Mouse (Mus musculus): ENCODE results near the gene Sf3b3. TPM values are rescaled to one million over a fixed set of nuclear protein-coding genes. Genes with fewer than 3 reads are reported as not detected.

The Sf3b3 gene
- polyA plus RNA-seq, 1 experiment from 2014 or later: 247 TPM

DNA sequence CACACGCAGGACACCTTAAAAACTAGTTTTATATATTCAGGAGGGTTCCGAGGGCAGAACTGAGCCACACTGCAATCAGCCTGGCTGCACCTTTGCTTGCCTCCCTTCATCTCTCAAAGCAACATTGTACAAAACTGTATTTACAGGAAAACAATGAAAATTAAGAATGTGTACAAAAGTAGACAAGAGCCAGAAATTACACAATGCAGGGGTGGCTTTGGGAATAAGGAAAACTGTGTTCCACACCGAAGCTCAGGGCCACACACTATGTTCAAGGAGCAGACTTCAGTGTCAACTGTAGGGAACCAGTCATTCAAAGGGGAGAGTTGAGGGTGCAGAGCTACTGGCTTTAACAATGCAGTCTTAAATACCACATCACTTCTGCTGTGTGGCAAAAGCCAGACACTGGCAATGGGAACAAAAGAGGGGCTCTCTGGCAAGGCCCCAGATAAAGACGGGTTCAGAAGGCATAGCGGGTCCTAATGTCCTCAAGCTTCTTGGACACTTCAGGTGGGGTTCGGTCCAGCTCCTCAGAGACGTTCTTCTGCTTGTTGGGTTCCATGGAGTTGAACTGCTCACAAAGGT lies 36.0 kb downstream of the Sf3b3 start:
- Histone ChIP-seq H3K27ac (no peak overlapping the region), H3K36me3 (replicated peaks) (peaks cover 72% of the 10 kb centered on the region), H3K4me3 (no peak overlapping the region), H3K4me1 (0 out of 2 replicates have a peak, but pooled peaks cover 7% of the 10 kb centered on the region), H3K9me3 (no peaks in the 10 kb centered on the region), H3K27me3 (ENCODE audit: poor library complexity, severe bottlenecking) (no peaks in the 10 kb centered on the region)
- no peak for DNase-seq (ENCODE audit: extremely low spot score, low spot score)
- WGBS: 92% methylated on average over 7 of the region's 7 CpGs

- Histone ChIP-seq H3K4me3 (no peak overlapping the region), H3K9me3 (no peaks in the 10 kb centered on the region), H3K27ac (no peak overlapping the region), H3K36me3 (replicated peaks) (peaks cover 65% of the 10 kb centered on the region), H3K27me3 (ENCODE audit: poor library complexity, severe bottlenecking) (no peaks in the 10 kb centered on the region), H3K4me1 (0 out of 2 replicates have a peak, but pooled peaks cover 8% of the 10 kb centered on the region)
- DNase-seq (ENCODE audit: extremely low spot score, low spot score): no peak
- 71% methylated on average over 2 of the region's 2 CpGs for WGBS
These were observed 36.8 kb downstream of the Sf3b3 start for GRCm38 (mm10) chr8:110809831-110810230.

DNA sequence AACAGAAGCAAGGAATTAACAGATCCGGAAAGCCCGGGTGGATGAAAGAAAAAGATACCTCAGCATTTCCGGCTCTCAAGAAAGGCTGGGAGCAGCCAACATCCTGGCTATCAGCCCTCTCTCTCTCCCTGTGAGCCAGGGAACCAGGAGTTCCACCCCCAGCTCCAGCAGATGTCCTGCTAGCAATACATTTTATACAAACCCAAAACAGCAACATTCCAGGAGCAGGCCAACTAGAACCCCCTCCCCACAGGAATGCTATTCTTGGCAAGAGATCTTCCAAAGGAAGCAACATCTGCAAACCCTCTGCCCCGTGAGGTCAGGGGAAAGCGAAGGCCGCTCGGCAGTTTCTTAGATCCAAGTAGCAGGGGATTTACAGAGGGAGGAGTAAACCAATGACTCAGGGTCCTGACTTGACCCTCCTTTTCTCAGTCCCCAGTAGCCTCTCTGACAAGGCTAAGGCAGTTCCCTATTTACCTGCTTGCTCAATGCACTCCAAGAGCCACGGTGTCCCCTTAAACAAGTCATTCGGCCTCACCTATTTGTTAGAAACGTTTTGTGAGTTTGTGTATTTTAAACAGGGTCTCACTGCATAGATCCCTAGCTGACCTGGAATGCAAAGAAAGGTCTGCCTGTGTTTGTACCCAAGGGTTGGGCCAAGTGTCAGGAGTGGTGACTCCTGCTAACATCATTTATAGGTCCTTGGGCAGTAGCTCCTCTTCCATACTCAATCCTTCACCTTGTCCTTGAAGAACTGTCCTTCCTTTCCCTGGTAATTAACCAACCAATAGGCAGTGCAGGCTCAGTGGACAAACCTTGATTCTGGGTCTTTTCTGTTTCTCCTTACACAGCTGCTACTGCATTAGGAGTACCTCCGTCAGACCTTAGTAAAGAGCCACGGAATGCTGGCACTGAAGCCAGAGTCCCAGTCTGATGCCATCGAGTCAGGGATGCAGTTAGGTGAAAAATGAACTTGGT lies 37.8 kb downstream of the Sf3b3 start:
- H3K9me3 ChIP-seq: no peaks in the 10 kb centered on the region
- H3K27me3 ChIP-seq (ENCODE audit: poor library complexity, severe bottlenecking): no peaks in the 10 kb centered on the region
- no peak overlapping the region for H3K27ac ChIP-seq
- 0 out of 2 replicates have a peak, but pooled peaks cover 8% of the 10 kb centered on the region for H3K4me1 ChIP-seq
- H3K4me3 ChIP-seq: no peak overlapping the region
- no peak for DNase-seq (ENCODE audit: extremely low spot score, low spot score)
- peaks cover 54% of the 10 kb centered on the region for H3K36me3 ChIP-seq (replicated peaks)
- WGBS: 72% methylated on average over 13 of the region's 13 CpGs

GRCm38 (mm10) chr8:110806146-110806545 lies 40.4 kb downstream of the Sf3b3 start:
- Histone ChIP-seq H3K4me1 (0 out of 2 replicates have a peak, but pooled peaks cover 8% of the 10 kb centered on the region), H3K9me3 (no peaks in the 10 kb centered on the region), H3K4me3 (no peak overlapping the region), H3K27ac (no peak overlapping the region), H3K36me3 (replicated peaks) (peaks cover 28% of the 10 kb centered on the region), H3K27me3 (ENCODE audit: poor library complexity, severe bottlenecking) (no peaks in the 10 kb centered on the region)
- no peak for DNase-seq (ENCODE audit: extremely low spot score, low spot score)
- WGBS: 94% methylated on average over 1 of the region's 1 CpGs

DNA sequence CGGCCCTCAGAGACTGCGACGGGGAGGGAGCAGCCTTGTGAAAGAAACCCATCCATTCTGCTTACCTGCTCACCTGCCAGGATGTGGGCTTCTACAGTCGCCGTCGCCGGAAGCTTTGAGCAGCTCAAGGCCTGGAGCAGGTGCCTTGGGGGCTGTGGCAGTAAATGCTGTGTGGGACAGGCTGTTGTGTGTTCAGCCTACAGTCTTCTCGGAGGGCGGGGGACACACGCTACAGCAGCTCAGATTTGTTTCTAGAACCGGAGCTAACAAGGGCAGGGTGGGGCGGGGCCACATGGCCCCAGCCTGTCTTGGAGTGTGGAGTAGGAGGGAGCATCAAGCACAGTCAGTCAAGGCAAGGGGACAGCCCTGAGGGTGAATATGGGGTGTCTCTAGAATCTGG lies 40.9 kb downstream of the Sf3b3 start, which contains the start of gene Il34:
TSS of gene Il34 (minus strand) at position 256 of the 400 bp plus-strand sequence.
- H3K4me1 ChIP-seq: 0 out of 2 replicates have a peak, but pooled peaks cover 8% of the 10 kb centered on the region
- DNase-seq (ENCODE audit: extremely low spot score, low spot score): no peak
- WGBS: 45% methylated on average over 12 of the region's 12 CpGs

GRCm38 (mm10) chr8:110804825-110805514 lies 41.6 kb downstream of the Sf3b3 start:
- Histone ChIP-seq H3K27ac (no peak overlapping the region), H3K36me3 (replicated peaks) (peaks cover 16% of the 10 kb centered on the region), H3K9me3 (no peaks in the 10 kb centered on the region), H3K4me1 (0 out of 2 replicates have a peak, but pooled peaks cover 8% of the 10 kb centered on the region), H3K27me3 (ENCODE audit: poor library complexity, severe bottlenecking) (no peaks in the 10 kb centered on the region), H3K4me3 (no peak overlapping the region)
- no peak for DNase-seq (ENCODE audit: extremely low spot score, low spot score)
- WGBS: 71% methylated on average over 3 of the region's 3 CpGs

More for the DNA sequence above, 40.9 kb downstream of the Sf3b3 start, which contains the start of gene Il34:
- Histone ChIP-seq H3K27ac (no peak within 1 kb of the TSS), H3K36me3 (replicated peaks) (peaks cover 23% of the 10 kb centered on the region), H3K9me3 (no peaks in the 10 kb centered on the region), H3K27me3 (ENCODE audit: poor library complexity, severe bottlenecking) (no peaks in the 10 kb centered on the region), H3K4me3 (no peak within 1 kb of the TSS)

DNA sequence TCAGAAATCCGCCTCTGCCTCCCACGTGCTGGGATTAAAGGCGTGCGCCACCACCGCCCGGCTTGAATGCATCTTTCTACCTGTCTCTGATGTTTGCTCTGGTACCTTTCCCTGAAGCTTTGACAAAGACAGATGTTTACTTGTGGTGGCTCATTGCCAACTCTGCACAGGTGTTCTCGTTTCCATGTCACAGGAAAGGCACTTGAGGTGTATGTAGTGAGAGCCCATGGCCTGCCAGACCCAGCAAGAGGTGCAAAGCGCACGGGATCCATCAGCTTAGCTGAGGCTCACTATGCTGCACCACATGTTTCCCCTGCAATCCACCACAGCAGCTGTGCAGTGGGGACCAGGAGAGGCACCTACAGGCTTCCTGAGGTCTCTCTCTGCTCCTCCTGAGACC lies 42.7 kb downstream of the Sf3b3 start:
- H3K4me1 ChIP-seq: 0 out of 2 replicates have a peak, but pooled peaks cover 8% of the 10 kb centered on the region
- DNase-seq (ENCODE audit: extremely low spot score, low spot score): no peak
- no peaks in the 10 kb centered on the region for H3K9me3 ChIP-seq
- WGBS: 89% methylated on average over 9 of the region's 9 CpGs
- H3K27ac ChIP-seq: no peak overlapping the region
- no peak overlapping the region for H3K4me3 ChIP-seq
- H3K27me3 ChIP-seq (ENCODE audit: poor library complexity, severe bottlenecking): no peaks in the 10 kb centered on the region
- H3K36me3 ChIP-seq (replicated peaks): peaks cover 5% of the 10 kb centered on the region

DNA sequence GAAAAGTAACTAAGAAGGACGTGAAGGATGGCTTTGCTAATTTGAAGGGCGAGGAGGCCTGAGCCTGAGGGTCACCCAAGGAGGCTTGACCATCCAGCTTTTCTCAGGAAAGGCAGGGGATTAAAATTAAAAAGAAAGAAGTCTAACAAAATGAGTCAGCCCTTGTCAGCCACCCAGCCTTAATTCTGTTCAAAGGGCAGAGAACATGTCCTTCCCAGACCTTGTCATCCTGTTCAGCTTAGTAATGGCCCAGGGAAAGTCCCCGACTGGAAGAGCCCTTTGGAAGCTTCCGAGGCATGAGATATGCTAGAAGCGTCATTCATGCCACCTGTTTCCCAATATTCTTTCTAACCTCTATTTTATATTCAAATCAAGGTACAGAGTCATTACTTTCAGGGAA lies 43.6 kb downstream of the Sf3b3 start:
- Histone ChIP-seq H3K4me1 (0 out of 2 replicates have a peak, but pooled peaks cover 8% of the 10 kb centered on the region), H3K9me3 (no peaks in the 10 kb centered on the region), H3K36me3 (replicated peaks) (no peaks in the 10 kb centered on the region), H3K27me3 (ENCODE audit: poor library complexity, severe bottlenecking) (no peaks in the 10 kb centered on the region), H3K27ac (no peak overlapping the region), H3K4me3 (no peak overlapping the region)
- 88% methylated on average over 5 of the region's 5 CpGs for WGBS
- no peak for DNase-seq (ENCODE audit: extremely low spot score, low spot score)

- H3K4me1 ChIP-seq: no peaks in the 10 kb centered on the region; the same call in 1 of the 2 replicates
- 96% methylated on average over 8 of the region's 8 CpGs for WGBS
- no peaks in the 10 kb centered on the region for H3K27me3 ChIP-seq (ENCODE audit: poor library complexity, severe bottlenecking)
- DNase-seq (ENCODE audit: extremely low spot score, low spot score): no peak
- peaks cover 13% of the 10 kb centered on the region; the same call in 1 of the 2 replicates for H3K9me3 ChIP-seq
- H3K36me3 ChIP-seq (replicated peaks): no peaks in the 10 kb centered on the region
- H3K4me3 ChIP-seq: no peak overlapping the region
- H3K27ac ChIP-seq: no peak overlapping the region
These were observed 49.5 kb downstream of the Sf3b3 start for GRCm38 (mm10) chr8:110797086-110797485.

- H3K9me3 ChIP-seq: peaks cover 13% of the 10 kb centered on the region; the same call in 1 of the 2 replicates
- H3K4me3 ChIP-seq: no peak overlapping the region
- H3K4me1 ChIP-seq: no peaks in the 10 kb centered on the region; the same call in 1 of the 2 replicates
- DNase-seq (ENCODE audit: extremely low spot score, low spot score): no peak
- H3K36me3 ChIP-seq (replicated peaks): no peaks in the 10 kb centered on the region
- WGBS: 90% methylated on average over 7 of the region's 7 CpGs
- H3K27me3 ChIP-seq (ENCODE audit: poor library complexity, severe bottlenecking): no peaks in the 10 kb centered on the region
- no peak overlapping the region for H3K27ac ChIP-seq
These were observed 52.1 kb downstream of the Sf3b3 start for GRCm38 (mm10) chr8:110794363-110794965.

DNA sequence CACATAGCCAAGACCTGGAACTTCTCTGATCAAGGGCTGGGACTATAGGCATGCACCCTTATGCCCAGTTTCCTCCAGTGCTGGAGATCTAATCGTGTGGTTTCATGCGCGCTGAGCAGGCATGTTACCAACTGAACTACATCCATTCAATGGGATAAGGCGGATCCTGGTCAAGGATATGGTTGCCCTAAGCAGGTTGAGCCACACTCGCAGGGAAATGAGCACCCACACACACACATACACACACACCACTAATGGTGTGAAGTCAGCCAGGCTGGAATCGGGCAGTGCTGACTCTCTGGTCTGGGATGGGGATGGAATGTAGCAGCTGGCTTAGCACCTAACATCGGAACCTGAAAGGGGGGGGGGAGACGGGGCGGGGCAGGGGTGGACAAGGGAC lies 52.7 kb downstream of the Sf3b3 start:
- 95% methylated on average over 9 of the region's 9 CpGs for WGBS
- DNase-seq (ENCODE audit: extremely low spot score, low spot score): no peak
- Histone ChIP-seq H3K27ac (no peak overlapping the region), H3K27me3 (ENCODE audit: poor library complexity, severe bottlenecking) (no peaks in the 10 kb centered on the region), H3K4me3 (no peak overlapping the region), H3K4me1 (no peaks in the 10 kb centered on the region; the same call in 1 of the 2 replicates), H3K36me3 (replicated peaks) (no peaks in the 10 kb centered on the region), H3K9me3 (peaks cover 13% of the 10 kb centered on the region; the same call in 1 of the 2 replicates)

DNA sequence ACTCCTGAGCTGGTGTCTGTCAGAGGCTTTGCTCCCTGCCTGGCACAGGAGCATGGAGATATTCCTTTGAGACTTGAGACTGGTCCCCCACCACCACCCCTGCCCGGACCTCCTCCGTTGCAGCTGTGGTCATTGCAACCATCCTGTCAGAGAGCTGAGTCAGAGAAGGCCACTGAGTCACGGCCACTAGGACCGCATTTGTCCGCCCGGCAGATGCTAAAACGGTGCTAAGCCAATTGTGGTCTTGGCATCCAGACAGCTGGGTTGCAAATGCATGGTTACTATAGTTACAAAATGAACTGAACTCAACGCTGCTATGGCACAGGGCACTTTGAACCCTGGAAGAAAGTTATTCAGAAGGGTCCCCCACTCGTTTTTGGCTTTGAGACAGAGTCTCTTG lies 53.1 kb downstream of the Sf3b3 start:
- 88% methylated on average over 9 of the region's 9 CpGs for WGBS
- no peaks in the 10 kb centered on the region for H3K27me3 ChIP-seq (ENCODE audit: poor library complexity, severe bottlenecking)
- peaks cover 13% of the 10 kb centered on the region; the same call in 1 of the 2 replicates for H3K9me3 ChIP-seq
- DNase-seq (ENCODE audit: extremely low spot score, low spot score): no peak
- H3K27ac ChIP-seq: no peak overlapping the region
- H3K4me1 ChIP-seq: no peaks in the 10 kb centered on the region; the same call in 1 of the 2 replicates
- no peak overlapping the region for H3K4me3 ChIP-seq
- no peaks in the 10 kb centered on the region for H3K36me3 ChIP-seq (replicated peaks)
